Mouse (Mus musculus): ENCODE data around the gene Sars2. TPM values are rescaled to one million over a fixed set of nuclear protein-coding genes. Genes with fewer than 3 reads are reported as not detected.

Sars2 gene
- polyA plus RNA-seq, 1 experiment from 2014 or later, result 24.9 TPM

GRCm38 (mm10) chr7:28719159-28719558 lies 22.6 kb upstream of the Sars2 start:
- no peaks in the 10 kb centered on the region for H3K27me3 ChIP-seq (ENCODE audit: control insufficient read depth, insufficient read depth, low read length)
- peaks cover 13% of the 10 kb centered on the region; the same call in 1 of the 2 replicates for H3K4me1 ChIP-seq (ENCODE audit: control insufficient read depth, insufficient read depth, low read length)
- no peak overlapping the region for H3K27ac ChIP-seq (ENCODE audit: low read length)
- ATAC-seq (ENCODE audit: insufficient number of reproducible peaks, insufficient read depth, low FRiP score, low read depth), result no peak
- H3K36me3 ChIP-seq (ENCODE audit: control insufficient read depth, insufficient read depth, low read length), result no peaks in the 10 kb centered on the region
- no peak overlapping the region for H3K4me2 ChIP-seq (replicated peaks; ENCODE audit: low read depth, low read length)
- H3K9me3 ChIP-seq (ENCODE audit: control insufficient read depth, low read depth, low read length), result no peaks in the 10 kb centered on the region
- 42% methylated on average over 4 of the region's 4 CpGs for WGBS
- H3K9ac ChIP-seq (replicated peaks; ENCODE audit: low read depth, low read length), result no peak overlapping the region
- no peak overlapping the region for H3K4me3 ChIP-seq (ENCODE audit: low read depth, low read length)

GRCm38 (mm10) chr7:28719650-28720049 lies 22.1 kb upstream of the Sars2 start:
- WGBS, result 68% methylated on average over 2 of the region's 2 CpGs
- H3K9ac ChIP-seq (replicated peaks; ENCODE audit: low read depth, low read length), result no peak overlapping the region
- no peak for ATAC-seq (ENCODE audit: insufficient number of reproducible peaks, insufficient read depth, low FRiP score, low read depth)
- H3K27me3 ChIP-seq (ENCODE audit: control insufficient read depth, insufficient read depth, low read length), result no peaks in the 10 kb centered on the region
- H3K4me3 ChIP-seq (ENCODE audit: low read depth, low read length), result no peak overlapping the region
- no peaks in the 10 kb centered on the region for H3K9me3 ChIP-seq (ENCODE audit: control insufficient read depth, low read depth, low read length)
- no peak overlapping the region for H3K4me2 ChIP-seq (replicated peaks; ENCODE audit: low read depth, low read length)
- H3K36me3 ChIP-seq (ENCODE audit: control insufficient read depth, insufficient read depth, low read length), result no peaks in the 10 kb centered on the region
- H3K27ac ChIP-seq (ENCODE audit: low read length), result no peak overlapping the region
- H3K4me1 ChIP-seq (ENCODE audit: control insufficient read depth, insufficient read depth, low read length), result peaks cover 13% of the 10 kb centered on the region; the same call in 1 of the 2 replicates

DNA sequence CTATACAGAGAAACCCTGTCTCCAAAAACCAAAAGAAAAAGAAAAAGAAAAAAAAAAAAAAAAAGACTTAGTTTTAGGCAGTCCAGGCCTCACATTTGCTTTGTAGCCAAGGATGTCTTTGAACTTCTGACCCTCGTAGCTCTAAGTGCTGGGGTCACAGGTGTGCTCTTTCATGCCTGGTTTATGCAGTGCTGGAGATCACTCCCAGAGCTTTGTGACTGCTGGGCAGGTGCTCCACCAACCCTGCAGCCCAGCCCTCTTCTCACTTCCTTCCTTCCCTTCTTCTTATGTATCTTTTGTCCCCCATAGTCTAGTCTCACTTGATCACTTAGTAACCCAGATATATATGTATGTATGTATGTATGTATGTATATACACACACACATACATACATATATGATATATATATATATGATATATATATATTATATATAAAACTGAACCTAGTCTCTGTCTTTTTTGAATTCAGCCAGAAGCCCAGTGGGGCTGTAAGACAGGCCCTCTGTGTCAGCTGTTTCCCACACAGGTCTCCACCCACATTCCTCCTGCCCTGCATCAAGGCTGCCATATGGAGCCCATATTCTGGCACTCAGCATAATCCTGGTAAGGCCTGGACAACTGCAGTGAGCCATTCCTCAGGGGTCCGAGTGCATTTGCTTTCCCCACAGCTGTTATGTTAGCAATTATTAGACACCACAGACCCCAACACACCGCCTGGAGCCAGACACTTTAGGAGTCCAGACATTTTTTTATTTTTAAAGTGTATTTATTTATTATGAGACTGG lies 20.8 kb upstream of the Sars2 start:
- no peak overlapping the region for H3K4me2 ChIP-seq (replicated peaks; ENCODE audit: low read depth, low read length)
- peaks cover 13% of the 10 kb centered on the region; the same call in 1 of the 2 replicates for H3K4me1 ChIP-seq (ENCODE audit: control insufficient read depth, insufficient read depth, low read length)
- WGBS, result 52% methylated on average over 3 of the region's 3 CpGs
- no peak overlapping the region for H3K4me3 ChIP-seq (ENCODE audit: low read depth, low read length)
- no peaks in the 10 kb centered on the region for H3K27me3 ChIP-seq (ENCODE audit: control insufficient read depth, insufficient read depth, low read length)
- no peak overlapping the region for H3K9ac ChIP-seq (replicated peaks; ENCODE audit: low read depth, low read length)
- no peaks in the 10 kb centered on the region for H3K36me3 ChIP-seq (ENCODE audit: control insufficient read depth, insufficient read depth, low read length)
- no peaks in the 10 kb centered on the region for H3K9me3 ChIP-seq (ENCODE audit: control insufficient read depth, low read depth, low read length)
- H3K27ac ChIP-seq (ENCODE audit: low read length), result no peak overlapping the region
- no peak for ATAC-seq (ENCODE audit: insufficient number of reproducible peaks, insufficient read depth, low FRiP score, low read depth)

DNA sequence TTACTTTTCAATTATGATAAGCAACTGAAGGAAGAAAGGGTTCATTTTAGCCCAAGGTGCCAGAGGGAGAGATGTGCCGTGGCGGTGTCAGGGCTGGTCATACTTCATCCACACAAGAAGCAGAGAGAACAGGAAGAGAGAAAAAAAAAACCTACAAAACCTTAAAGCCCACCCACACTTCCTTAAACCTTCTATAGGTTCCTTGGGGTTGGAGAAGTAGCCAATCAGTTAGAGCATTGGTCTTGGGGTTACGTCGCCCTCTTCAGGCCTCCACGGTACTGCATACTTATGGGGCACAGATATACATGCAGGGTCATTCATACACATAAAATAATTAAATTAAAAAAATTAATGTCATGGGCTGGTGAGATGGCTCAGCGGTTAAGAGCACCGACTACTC lies 19.7 kb upstream of the Sars2 start:
- 92% methylated on average over 7 of the region's 7 CpGs for WGBS

GRCm38 (mm10) chr7:28724613-28725012 lies 17.2 kb upstream of the Sars2 start:
- Histone ChIP-seq H3K36me3 (ENCODE audit: control insufficient read depth, insufficient read depth, low read length) (no peaks in the 10 kb centered on the region), H3K27ac (ENCODE audit: low read length) (no peak overlapping the region), H3K4me1 (ENCODE audit: control insufficient read depth, insufficient read depth, low read length) (no peaks in the 10 kb centered on the region), H3K27me3 (ENCODE audit: control insufficient read depth, insufficient read depth, low read length) (no peaks in the 10 kb centered on the region), H3K4me3 (ENCODE audit: low read depth, low read length) (no peak overlapping the region), H3K4me2 (replicated peaks; ENCODE audit: low read depth, low read length) (no peak overlapping the region), H3K9ac (replicated peaks; ENCODE audit: low read depth, low read length) (no peak overlapping the region), H3K9me3 (ENCODE audit: control insufficient read depth, low read depth, low read length) (no peaks in the 10 kb centered on the region)
- 93% methylated on average over 2 of the region's 2 CpGs for WGBS
- no peak for ATAC-seq (ENCODE audit: insufficient number of reproducible peaks, insufficient read depth, low FRiP score, low read depth)

More for the DNA sequence above, 19.7 kb upstream of the Sars2 start:
- Histone ChIP-seq H3K36me3 (ENCODE audit: control insufficient read depth, insufficient read depth, low read length) (no peaks in the 10 kb centered on the region), H3K4me1 (ENCODE audit: control insufficient read depth, insufficient read depth, low read length) (peaks cover 8% of the 10 kb centered on the region; the same call in 1 of the 2 replicates), H3K9me3 (ENCODE audit: control insufficient read depth, low read depth, low read length) (no peaks in the 10 kb centered on the region), H3K27ac (ENCODE audit: low read length) (no peak overlapping the region), H3K9ac (replicated peaks; ENCODE audit: low read depth, low read length) (no peak overlapping the region), H3K27me3 (ENCODE audit: control insufficient read depth, insufficient read depth, low read length) (no peaks in the 10 kb centered on the region), H3K4me2 (replicated peaks; ENCODE audit: low read depth, low read length) (no peak overlapping the region), H3K4me3 (ENCODE audit: low read depth, low read length) (no peak overlapping the region)
- ATAC-seq (ENCODE audit: insufficient number of reproducible peaks, insufficient read depth, low FRiP score, low read depth), result no peak

GRCm38 (mm10) chr7:28726600-28726999 lies 15.2 kb upstream of the Sars2 start:
- no peaks in the 10 kb centered on the region for H3K36me3 ChIP-seq (ENCODE audit: control insufficient read depth, insufficient read depth, low read length)
- peaks cover 7% of the 10 kb centered on the region; the same call in 1 of the 2 replicates for H3K9me3 ChIP-seq (ENCODE audit: control insufficient read depth, low read depth, low read length)
- WGBS, result 6% methylated on average over 14 of the region's 14 CpGs
- H3K4me1 ChIP-seq (ENCODE audit: control insufficient read depth, insufficient read depth, low read length), result no peaks in the 10 kb centered on the region
- H3K9ac ChIP-seq (replicated peaks; ENCODE audit: low read depth, low read length), result no peak overlapping the region
- ATAC-seq (ENCODE audit: insufficient number of reproducible peaks, insufficient read depth, low FRiP score, low read depth), result peak; percentile 49; the same call in 1 of the 2 replicates
- no peak overlapping the region for H3K27ac ChIP-seq (ENCODE audit: low read length)
- no peak overlapping the region for H3K4me3 ChIP-seq (ENCODE audit: low read depth, low read length)
- no peaks in the 10 kb centered on the region for H3K27me3 ChIP-seq (ENCODE audit: control insufficient read depth, insufficient read depth, low read length)
- no peak overlapping the region for H3K4me2 ChIP-seq (replicated peaks; ENCODE audit: low read depth, low read length)

GRCm38 (mm10) chr7:28727649-28728340 lies 14.0 kb upstream of the Sars2 start:
- WGBS, result 61% methylated on average over 10 of the region's 10 CpGs
- no peak for ATAC-seq (ENCODE audit: insufficient number of reproducible peaks, insufficient read depth, low FRiP score, low read depth)
- H3K4me3 ChIP-seq (ENCODE audit: low read depth, low read length), result no peak overlapping the region

DNA sequence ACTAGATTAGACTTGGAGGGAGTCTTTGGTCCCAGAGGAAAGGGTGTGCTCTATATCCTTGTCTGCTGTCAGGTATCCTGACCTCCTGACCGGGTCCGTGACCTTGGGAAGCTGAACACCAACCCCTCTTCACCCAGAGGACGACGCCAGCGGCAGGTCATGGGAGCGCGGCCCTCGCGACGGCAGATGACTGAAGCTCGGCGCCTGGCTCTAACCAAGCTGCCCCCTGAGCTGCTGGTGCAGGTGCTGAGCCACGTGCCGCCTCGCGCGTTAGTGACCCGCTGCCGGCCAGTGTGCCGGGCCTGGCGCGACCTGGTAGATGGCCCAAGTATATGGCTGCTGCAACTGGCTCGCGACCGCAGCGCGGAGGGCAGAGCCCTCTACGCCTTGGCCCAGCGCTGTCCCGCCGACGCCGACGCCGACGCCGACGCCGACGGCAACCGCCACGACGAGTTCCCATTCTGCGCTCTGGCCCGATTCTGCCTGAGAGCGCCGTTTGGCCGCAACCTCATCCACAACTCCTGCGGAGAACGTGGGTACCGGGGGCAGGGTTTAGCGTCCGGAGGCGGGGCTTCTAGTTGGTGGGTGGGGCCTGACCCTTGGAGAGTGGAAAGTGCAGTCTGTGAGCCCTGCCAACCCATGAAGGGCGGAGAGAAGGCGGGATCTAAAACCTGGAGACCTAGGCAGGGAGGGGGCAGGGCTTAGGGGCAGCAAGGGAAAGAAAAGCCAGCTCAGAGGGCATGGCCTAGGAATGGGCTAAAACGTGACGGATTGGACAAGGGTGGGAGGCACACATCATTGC lies 9.2 kb upstream of the Sars2 start:
- Histone ChIP-seq H3K27me3 (ENCODE audit: control insufficient read depth, insufficient read depth, low read length) (no peaks in the 10 kb centered on the region), H3K9me3 (ENCODE audit: control insufficient read depth, low read depth, low read length) (peaks cover 10% of the 10 kb centered on the region; the same call in 1 of the 2 replicates), H3K4me1 (ENCODE audit: control insufficient read depth, insufficient read depth, low read length) (no peaks in the 10 kb centered on the region), H3K36me3 (ENCODE audit: control insufficient read depth, insufficient read depth, low read length) (no peaks in the 10 kb centered on the region), H3K9ac (replicated peaks; ENCODE audit: low read depth, low read length) (0 out of 2 replicates have a peak overlapping the region, but pooled peaks have one; percentile 25), H3K4me2 (replicated peaks; ENCODE audit: low read depth, low read length) (peak overlapping the region; percentile 79), H3K27ac (ENCODE audit: low read length) (no peak overlapping the region), H3K4me3 (ENCODE audit: low read depth, low read length) (peak overlapping the region; percentile 39)
- peak; percentile 88 for ATAC-seq (ENCODE audit: insufficient number of reproducible peaks, insufficient read depth, low FRiP score, low read depth)
- WGBS, result 3% methylated on average over 58 of the region's 58 CpGs

More at GRCm38 (mm10) chr7:28727649-28728340, 14.0 kb upstream of the Sars2 start:
- H3K36me3 ChIP-seq (ENCODE audit: control insufficient read depth, insufficient read depth, low read length), result no peaks in the 10 kb centered on the region
- no peak overlapping the region for H3K4me2 ChIP-seq (replicated peaks; ENCODE audit: low read depth, low read length)
- H3K27ac ChIP-seq (ENCODE audit: low read length), result no peak overlapping the region
- H3K4me1 ChIP-seq (ENCODE audit: control insufficient read depth, insufficient read depth, low read length), result no peaks in the 10 kb centered on the region
- H3K9me3 ChIP-seq (ENCODE audit: control insufficient read depth, low read depth, low read length), result peaks cover 10% of the 10 kb centered on the region; the same call in 1 of the 2 replicates
- H3K27me3 ChIP-seq (ENCODE audit: control insufficient read depth, insufficient read depth, low read length), result no peaks in the 10 kb centered on the region
- H3K9ac ChIP-seq (replicated peaks; ENCODE audit: low read depth, low read length), result no peak overlapping the region

All from stomach, embryonic 14.5 days (tissue).